Mouse (Mus musculus) cortical plate, adult 2 months (tissue): ENCODE measurements at regions not wholly inside any gene's neighbourhood (a gene's known extent, or its start where the extent isn't known, plus 50 kb on each side); places are given as distances from the start of the nearest gene placed in this dataset.

ENCODE experiments used
- H3K27ac ChIP-seq: fragments of 200-500 bp; 2 replicates; pipeline ENCODE4 v1.5.1; 2012; ENCODE audit warnings: low read length, control low read depth, inconsistent platforms; ENCODE audit not compliant: insufficient read depth
- H3K4me1 ChIP-seq: fragments of 200-500 bp; 2 replicates; pipeline ENCODE4 v1.6.1; 2011; ENCODE audit warnings: low read length; ENCODE audit not compliant: control insufficient read depth, insufficient read depth
- H3K4me3 ChIP-seq: fragments of 200-500 bp; 2 replicates; pipeline ENCODE4 v1.5.1; 2011; ENCODE audit warnings: mild to moderate bottlenecking, low read length, control low read depth; ENCODE audit not compliant: insufficient read depth
- CTCF ChIP-seq: fragments of 200-500 bp; IDR thresholded peaks from 2 replicates; pipeline ENCODE4 v1.5.1; 2011; ENCODE audit warnings: mild to moderate bottlenecking, control low read depth, low read length; ENCODE audit not compliant: insufficient read depth; ENCODE audit errors: extremely low read depth
- POLR2A ChIP-seq: fragments of 200-500 bp; IDR thresholded peaks from 2 replicates; pipeline ENCODE4 v1.6.1; 2011; ENCODE audit warnings: mild to moderate bottlenecking, low read length, control low read depth; ENCODE audit not compliant: insufficient read depth; ENCODE audit errors: extremely low read depth

DNA sequence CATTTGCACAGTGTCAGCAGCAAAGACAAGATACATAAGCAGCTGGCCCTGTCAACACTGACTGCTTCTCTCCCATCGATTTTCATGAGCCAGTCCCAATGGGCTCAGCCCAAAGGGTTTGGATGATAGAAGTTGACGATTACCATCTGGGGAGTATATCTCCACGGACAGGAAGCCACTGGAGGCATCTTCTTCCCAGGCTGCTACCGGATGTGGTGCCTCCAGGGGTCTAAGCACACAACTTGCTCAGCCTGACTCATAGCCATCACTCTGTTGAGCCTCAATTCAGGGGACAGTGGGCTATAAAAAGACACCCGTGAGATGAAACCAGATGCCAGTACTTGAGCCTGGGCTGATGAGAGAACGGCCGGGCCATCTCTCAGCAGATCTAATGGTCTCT is 71.1 kb upstream of the Hif1a start:
- no peak overlapping the region for H3K4me3 ChIP-seq
- no peaks in the 10 kb centered on the region for H3K4me1 ChIP-seq
- H3K27ac ChIP-seq = no peak overlapping the region
- TF ChIP-seq POLR2A (no peak), CTCF (no peak)

DNA sequence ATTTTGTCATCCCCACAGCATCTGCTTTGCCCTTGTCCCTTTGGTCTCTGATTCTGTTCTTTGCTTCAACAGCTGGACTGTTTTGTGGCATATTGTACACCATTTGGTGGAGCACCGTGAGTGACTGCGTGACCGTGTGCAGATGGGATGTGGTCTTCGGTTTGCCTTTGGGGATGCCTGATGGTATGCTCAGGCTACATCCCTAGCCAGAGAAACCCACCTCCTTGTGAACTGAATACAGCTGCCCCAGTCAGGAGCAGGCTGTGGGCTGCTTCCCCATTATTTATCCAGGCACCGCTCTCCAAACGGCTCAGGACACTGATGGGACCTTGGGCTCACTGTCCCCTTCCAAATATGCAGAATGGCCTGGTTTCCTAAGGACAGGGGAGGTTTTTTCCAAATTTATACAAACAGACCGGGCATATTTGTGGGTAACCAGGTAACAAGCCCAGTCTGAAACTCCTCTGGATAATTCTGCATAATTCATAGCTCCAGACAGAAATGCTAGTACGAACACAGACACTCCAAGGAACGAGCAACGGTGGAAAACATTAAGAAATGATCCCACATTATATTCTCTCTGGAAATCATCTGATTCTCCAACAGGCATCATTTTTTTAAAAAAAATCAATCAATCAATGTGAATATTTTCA is 70.5 kb upstream of the Hif1a start:
- Histone ChIP-seq H3K4me3 (no peak overlapping the region), H3K27ac (no peak overlapping the region), H3K4me1 (no peaks in the 10 kb centered on the region)
- no peak for TF ChIP-seq POLR2A
- TF ChIP-seq CTCF = no peak

DNA sequence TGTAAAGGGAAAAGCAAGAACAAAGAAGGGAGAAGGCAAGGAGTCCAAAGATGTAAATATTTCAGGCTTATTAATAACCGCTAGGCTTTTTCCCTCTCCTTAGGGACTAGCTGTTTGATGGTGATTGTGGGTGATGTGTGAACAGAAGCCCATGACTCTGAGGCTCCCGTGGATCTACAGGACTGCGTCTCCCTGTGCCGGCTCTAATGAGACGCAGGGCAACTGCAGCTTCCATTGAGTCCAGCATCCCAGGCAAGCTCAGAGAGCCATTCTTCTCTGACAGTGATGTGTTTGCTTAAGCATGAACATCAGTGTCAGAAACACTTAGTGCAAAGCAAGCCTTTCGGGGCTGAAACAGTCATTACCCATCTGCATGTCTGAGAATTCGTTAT is 70.0 kb upstream of the Hif1a start:
- Histone ChIP-seq H3K27ac (no peak overlapping the region), H3K4me3 (no peak overlapping the region), H3K4me1 (no peaks in the 10 kb centered on the region)
- TF ChIP-seq POLR2A (no peak), CTCF (no peak)

DNA sequence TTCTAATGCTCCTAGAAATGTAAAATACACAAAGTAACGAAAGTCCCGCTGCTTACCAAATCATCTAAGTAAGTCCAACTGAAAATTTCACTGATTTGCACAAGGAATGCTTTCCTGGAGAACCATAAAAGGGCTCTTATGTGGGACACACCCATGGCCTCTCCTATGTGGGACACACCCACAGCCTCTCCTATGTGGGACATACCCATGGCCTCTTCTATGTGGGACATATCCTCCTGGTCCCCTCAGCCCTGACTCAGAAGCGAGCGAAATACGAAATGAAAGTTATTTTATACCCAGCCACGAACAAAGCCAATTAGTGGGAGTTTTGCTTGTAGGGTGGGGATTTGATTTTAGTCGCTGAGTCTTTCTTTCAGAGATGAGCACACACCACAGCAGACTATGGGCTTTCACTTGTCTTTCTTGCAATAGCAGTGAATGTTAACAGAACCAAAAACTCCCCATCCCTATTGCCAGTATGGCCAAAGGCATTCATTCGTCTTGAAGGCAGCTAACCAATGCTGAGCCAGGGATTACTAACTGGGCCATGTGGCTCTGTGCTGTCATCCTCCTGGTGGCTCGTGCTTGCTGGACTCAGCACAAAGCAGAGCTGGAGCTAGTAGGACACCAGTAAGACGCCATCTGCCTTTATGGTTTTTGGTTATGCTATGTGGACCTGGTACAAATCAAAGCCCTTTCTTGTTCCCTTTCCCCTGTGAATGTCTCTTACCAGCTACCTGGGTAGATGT is 69.4 kb upstream of the Hif1a start:
- H3K27ac ChIP-seq = no peak overlapping the region
- H3K4me3 ChIP-seq = no peak overlapping the region
- no peak for TF ChIP-seq CTCF
- TF ChIP-seq POLR2A = no peak
- H3K4me1 ChIP-seq = no peaks in the 10 kb centered on the region

DNA sequence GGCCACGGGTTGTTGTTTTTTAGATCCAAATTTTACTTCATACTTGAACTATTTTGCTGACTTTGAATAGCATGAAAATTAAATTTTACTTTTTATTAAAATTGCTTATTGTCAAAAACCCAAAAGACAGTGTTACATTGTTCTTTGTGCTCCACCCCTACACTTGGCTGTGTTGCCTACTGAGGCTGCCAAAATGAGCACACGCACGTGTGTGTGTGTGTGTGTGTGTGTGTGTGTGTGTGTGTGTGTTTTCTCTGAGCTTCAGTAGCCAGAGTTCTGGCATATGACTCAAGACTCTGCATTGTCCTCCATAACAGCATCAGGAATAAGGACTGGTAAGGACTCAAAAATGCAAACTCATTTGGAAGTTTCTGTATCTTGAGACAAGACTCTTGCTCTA is 68.4 kb upstream of the Hif1a start:
- H3K4me3 ChIP-seq = no peak overlapping the region
- no peak overlapping the region for H3K27ac ChIP-seq

DNA sequence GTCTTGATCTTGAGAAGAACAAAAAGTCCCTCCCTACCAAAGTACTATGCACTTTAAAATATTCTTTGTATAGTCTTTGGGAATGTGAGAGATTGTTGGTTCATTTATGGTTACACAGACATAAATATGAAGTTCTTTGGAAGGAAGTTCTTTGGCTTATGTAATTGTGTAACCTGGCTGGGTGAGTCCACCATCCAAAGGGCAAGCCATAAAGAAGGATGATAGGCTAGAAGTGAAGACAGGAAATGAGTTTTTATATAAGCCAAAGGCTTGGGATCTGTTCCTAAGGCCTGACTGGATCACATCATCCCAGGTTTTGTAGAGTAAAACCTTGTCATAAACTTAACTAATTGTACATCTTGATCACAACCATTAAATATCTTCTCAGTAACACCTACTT is 65.0 kb upstream of the Hif1a start:
- Histone ChIP-seq H3K27ac (no peak overlapping the region), H3K4me1 (no peaks in the 10 kb centered on the region), H3K4me3 (no peak overlapping the region)
- TF ChIP-seq CTCF (no peak), POLR2A (no peak)

More for the DNA sequence above, 68.4 kb upstream of the Hif1a start:
- no peaks in the 10 kb centered on the region for H3K4me1 ChIP-seq
- TF ChIP-seq POLR2A = no peak

DNA sequence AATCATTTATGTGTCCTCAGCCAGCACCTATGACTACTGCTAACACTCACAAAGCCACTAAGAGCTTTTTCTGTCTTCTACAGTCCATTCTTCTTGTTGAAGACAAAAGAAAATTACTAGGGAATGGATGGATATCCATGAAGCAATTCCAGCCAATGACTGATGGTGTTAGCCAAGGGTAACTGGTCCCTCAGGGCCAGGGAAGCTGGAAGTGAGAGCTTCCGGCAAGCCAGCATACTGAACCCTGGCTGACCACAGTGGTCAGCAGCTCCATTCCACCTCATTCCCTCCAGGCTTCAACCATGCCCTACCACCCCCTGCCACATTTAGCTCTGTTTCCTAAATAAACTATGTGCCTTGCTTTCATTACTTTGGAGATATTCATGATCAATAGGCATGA is 64.1 kb upstream of the Hif1a start:
- H3K4me3 ChIP-seq = no peak overlapping the region
- no peak overlapping the region for H3K27ac ChIP-seq
- no peak for TF ChIP-seq POLR2A
- no peak for TF ChIP-seq CTCF
- no peaks in the 10 kb centered on the region for H3K4me1 ChIP-seq

DNA sequence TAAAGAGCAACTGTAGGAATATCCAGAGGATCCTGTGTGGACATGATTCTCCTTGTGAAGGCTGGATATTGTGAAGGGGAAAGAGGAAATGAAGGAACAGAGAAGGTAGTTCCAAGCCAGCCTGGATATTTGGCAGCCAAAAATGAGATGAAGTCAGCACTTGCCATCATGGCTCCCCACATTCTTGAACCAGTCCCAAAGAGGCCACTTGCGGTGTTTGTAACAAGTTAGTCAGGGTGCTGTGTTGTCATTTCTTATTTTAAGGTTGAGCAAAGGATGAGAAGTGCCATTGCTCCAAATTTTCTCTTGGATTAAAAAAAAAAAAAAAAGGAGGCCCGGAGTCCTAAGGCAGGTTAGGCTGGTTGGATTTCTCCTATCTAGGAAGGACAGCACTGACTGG is 63.3 kb upstream of the Hif1a start:
- no peak for TF ChIP-seq CTCF
- no peak for TF ChIP-seq POLR2A
- Histone ChIP-seq H3K4me3 (no peak overlapping the region), H3K4me1 (no peaks in the 10 kb centered on the region), H3K27ac (no peak overlapping the region)

DNA sequence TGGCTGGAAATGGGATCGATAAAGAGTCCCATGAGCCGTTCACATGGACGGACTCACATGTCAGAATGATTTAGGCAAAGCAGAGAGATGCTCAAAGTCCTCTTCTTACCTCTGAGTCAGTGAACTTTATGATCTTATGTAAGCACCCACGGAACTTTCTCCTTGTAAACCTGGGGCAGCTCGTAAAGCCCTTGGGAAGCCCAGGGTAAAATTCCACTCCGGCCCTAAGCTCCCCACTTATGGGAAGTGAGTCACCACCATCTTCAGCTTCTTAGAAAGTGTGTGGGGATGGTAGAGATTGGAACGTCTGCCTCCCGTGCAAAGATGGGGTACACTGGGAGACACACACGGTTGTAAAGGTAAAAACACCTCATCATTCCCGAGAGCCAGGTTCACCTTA is 62.8 kb upstream of the Hif1a start:
- TF ChIP-seq POLR2A (no peak), CTCF (no peak)
- H3K27ac ChIP-seq = no peak overlapping the region
- no peaks in the 10 kb centered on the region for H3K4me1 ChIP-seq
- H3K4me3 ChIP-seq = no peak overlapping the region

DNA sequence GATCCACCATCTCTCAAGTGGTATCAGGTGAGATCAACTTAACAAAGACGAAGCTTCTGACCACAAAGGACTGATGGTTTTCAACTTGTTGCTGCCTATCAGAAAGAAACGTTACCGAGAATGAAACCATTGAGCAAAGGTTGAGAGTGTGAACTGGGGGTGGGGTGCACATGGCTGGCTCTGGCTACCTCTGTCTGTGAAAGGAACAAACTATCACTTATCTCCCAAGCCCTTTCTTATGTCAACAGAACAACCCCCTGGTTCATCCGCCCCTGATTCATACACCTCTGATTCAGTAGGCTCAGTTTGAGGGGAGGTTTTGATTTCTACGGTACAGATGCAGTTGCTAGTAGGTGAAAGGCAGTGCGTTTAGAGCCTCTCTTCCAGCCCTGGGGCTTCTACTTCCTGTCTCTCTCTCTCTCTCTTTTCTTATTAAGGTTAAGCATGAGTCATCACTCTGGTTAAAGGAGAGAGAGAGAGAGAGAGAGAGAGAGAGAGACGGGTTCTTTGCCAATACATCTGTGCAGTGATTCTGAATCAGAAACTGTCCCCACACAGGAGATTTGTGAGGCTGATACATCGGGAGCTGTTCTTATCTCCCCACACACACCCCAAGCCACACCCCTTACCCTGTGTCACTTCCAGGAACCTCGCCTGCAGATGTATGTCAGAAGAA is 59.0 kb upstream of the Hif1a start:
- Histone ChIP-seq H3K4me1 (no peaks in the 10 kb centered on the region), H3K27ac (no peak overlapping the region), H3K4me3 (no peak overlapping the region)
- TF ChIP-seq CTCF (no peak), POLR2A (no peak)
